Mouse (Mus musculus): Measurements from ENCODE around the gene Ano6. TPM values are rescaled to one million over a fixed set of nuclear protein-coding genes. Genes with fewer than 3 reads are reported as not detected.
A peak's percentile ranks its signal among the peaks of the same experiment; 100 is the strongest.

The Ano6 gene
- polyA plus RNA-seq, 1 experiment from 2014 or later, result 37.2 TPM

DNA sequence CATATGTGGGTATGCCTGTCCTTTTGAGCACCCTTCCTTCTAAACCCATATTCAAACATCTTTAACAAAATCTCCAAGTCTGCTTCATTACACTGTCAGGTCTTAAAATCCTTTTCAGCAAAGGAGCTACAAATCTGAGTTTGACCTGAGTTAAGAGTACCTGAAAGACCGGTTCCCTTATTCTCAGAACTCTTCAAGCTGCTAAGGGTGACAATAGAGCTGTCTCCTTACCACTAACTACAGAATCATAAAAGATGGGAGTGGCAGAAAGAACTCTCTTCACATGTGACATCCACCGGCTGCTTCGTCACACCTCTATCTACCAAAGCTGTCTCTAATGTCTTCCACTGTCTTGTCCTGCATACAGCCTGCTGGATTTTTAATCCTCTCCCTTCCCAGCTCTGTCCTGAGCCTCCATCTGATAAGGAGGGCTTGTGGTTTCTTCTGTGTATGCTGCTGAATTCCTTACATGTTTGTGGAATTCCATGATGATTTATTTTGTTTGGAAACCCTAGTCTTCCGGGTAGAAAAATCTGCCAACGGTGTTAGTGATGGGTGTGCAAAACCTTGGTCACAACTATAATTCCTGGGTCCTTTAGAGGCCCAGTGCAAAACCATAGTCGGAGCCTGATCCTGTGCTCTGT, 212.4 kb downstream of the Ano6 start:
- Histone ChIP-seq H3K4me3 (ENCODE audit: control insufficient read depth in 1 of 2, insufficient read depth in 1 of 2, low read depth in 1 of 2, low read length in 2 of 2) (no peak overlapping the region), H3K4me1 (ENCODE audit: control insufficient read depth in 2 of 2, insufficient read depth in 2 of 2, low read length in 2 of 2) (peaks cover 0 to 3% of the 10 kb centered on the region in 2 experiments; a peak in 2 of 4 replicates), H3K9me3 (ENCODE audit: control insufficient read depth, low read length) (0 out of 2 replicates have a peak, but pooled peaks cover 2% of the 10 kb centered on the region), H3K36me3 (ENCODE audit: control insufficient read depth, insufficient read depth, low read length) (no peaks in the 10 kb centered on the region), H3K27me3 (ENCODE audit: control insufficient read depth, insufficient read depth, low read length) (no peaks in the 10 kb centered on the region), H3K4me2 (ENCODE audit: low read length) (no peak overlapping the region), H3K9ac (ENCODE audit: low read length) (no peak overlapping the region), H3K27ac (replicated peaks in 1 of 2; ENCODE audit: control insufficient read depth in 1 of 2, insufficient read depth in 1 of 2, low read depth in 2 of 2, low read length in 2 of 2) (no peak overlapping the region)
- 47% methylated on average over 6 of the region's 6 CpGs for WGBS
- no peak for ATAC-seq (ENCODE audit: insufficient number of reproducible peaks, insufficient read depth, low FRiP score, low read depth)

DNA sequence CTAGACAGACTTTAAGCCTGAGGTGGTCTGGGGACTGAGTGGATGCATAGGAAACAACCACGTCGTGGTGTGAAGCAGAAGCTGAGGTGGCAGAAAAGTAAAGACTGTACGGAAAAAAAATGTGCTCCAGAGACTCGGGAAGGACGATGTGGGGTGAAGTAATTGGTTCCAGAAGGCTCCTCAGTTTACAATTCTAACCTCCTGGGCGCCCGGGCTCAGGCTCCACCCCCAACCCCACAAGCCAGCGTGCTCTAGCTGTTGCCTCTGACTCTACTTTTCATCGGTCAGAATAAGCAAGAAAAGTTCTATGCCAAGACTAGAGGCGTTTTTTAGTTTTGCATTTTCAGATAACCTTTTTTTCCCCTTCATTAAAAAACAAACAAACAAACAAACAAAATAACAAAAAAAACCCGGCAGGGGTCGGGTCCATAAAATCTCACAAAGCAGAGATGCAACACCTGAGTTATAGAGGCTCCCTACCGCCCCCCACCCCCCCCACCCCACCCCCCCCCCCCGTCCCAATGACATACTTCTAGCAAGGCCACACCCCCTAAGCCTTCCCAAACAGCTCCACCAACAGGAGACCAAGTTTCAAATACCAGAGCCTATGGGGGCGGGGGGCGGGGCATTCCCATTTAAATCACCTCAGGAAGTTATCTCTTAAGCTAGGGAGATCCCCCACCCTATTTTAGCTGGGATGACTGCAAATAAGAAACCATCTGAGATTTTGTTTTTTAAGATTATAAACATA, 221.2 kb downstream of the Ano6 start:
- WGBS, result 90% methylated on average over 15 of the region's 16 CpGs

DNA sequence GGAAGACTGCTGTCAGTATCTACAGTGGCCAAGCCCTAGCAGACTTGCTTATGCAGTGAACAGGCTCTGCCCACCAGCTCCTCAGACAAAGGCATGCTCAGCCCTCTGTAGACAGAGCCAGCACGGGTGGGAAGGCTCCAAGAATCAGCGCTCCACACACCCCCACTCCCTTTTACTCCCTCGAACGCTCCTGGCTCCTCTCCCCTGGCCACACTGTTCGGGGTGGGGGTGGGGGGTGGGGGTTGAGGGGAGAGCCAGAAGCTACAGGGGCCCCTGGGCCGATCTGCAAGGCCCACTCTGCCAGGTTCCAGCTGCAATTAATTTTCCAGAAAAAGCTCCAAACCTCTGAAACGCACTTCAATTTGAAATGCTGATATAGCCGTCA, 221.7 kb downstream of the Ano6 start:
- no peaks in the 10 kb centered on the region for H3K4me1 ChIP-seq (ENCODE audit: control insufficient read depth in 2 of 2, insufficient read depth in 2 of 2, low read length in 2 of 2)
- H3K4me3 ChIP-seq (ENCODE audit: control insufficient read depth in 1 of 2, insufficient read depth in 1 of 2, low read depth in 1 of 2, low read length in 2 of 2), result no peak overlapping the region
- 72% methylated on average over 8 of the region's 8 CpGs for WGBS
- peak; percentile 50; the same call in 1 of the 2 replicates for ATAC-seq (ENCODE audit: insufficient number of reproducible peaks, insufficient read depth, low FRiP score, low read depth)
- H3K27me3 ChIP-seq (ENCODE audit: control insufficient read depth, insufficient read depth, low read length), result no peaks in the 10 kb centered on the region
- no peak overlapping the region for H3K4me2 ChIP-seq (ENCODE audit: low read length)
- H3K9me3 ChIP-seq (ENCODE audit: control insufficient read depth, low read length), result peaks cover 10% of the 10 kb centered on the region
- no peaks in the 10 kb centered on the region for H3K36me3 ChIP-seq (ENCODE audit: control insufficient read depth, insufficient read depth, low read length)
- no peak overlapping the region for H3K9ac ChIP-seq (ENCODE audit: low read length)
- no peak overlapping the region for H3K27ac ChIP-seq (replicated peaks in 1 of 2; ENCODE audit: control insufficient read depth in 1 of 2, insufficient read depth in 1 of 2, low read depth in 2 of 2, low read length in 2 of 2)

More for the DNA sequence above, 221.2 kb downstream of the Ano6 start:
- ATAC-seq (ENCODE audit: insufficient number of reproducible peaks, insufficient read depth, low FRiP score, low read depth), result no peak
- Histone ChIP-seq H3K4me1 (ENCODE audit: control insufficient read depth in 2 of 2, insufficient read depth in 2 of 2, low read length in 2 of 2) (no peaks in the 10 kb centered on the region), H3K36me3 (ENCODE audit: control insufficient read depth, insufficient read depth, low read length) (no peaks in the 10 kb centered on the region), H3K9ac (ENCODE audit: low read length) (no peak overlapping the region), H3K4me3 (ENCODE audit: control insufficient read depth in 1 of 2, insufficient read depth in 1 of 2, low read depth in 1 of 2, low read length in 2 of 2) (no peak overlapping the region), H3K9me3 (ENCODE audit: control insufficient read depth, low read length) (peaks cover 6% of the 10 kb centered on the region), H3K4me2 (ENCODE audit: low read length) (no peak overlapping the region), H3K27me3 (ENCODE audit: control insufficient read depth, insufficient read depth, low read length) (no peaks in the 10 kb centered on the region), H3K27ac (replicated peaks in 1 of 2; ENCODE audit: control insufficient read depth in 1 of 2, insufficient read depth in 1 of 2, low read depth in 2 of 2, low read length in 2 of 2) (no peak overlapping the region)

DNA sequence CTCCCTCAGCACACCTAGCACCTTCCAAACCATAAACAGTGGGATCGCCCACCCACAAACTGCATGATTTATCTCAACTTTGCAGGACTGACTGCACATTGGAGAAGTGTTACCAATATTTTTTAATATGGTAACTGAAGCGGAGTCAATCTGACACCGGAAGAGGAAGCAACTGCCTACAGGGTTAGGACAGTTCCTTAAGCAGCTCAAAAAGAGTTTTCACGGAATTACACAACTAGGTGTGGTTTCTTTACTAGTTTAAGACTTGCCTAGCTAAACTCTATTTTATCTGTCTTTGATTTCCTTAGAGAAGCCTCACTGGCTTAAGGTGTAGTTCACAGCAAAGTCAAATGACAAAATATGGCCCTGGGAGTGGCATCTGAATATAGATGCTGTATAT, 223.9 kb downstream of the Ano6 start:
- WGBS, result 88% methylated on average over 4 of the region's 4 CpGs
- H3K27ac ChIP-seq (replicated peaks in 1 of 2; ENCODE audit: control insufficient read depth in 1 of 2, insufficient read depth in 1 of 2, low read depth in 2 of 2, low read length in 2 of 2), result no peak overlapping the region

DNA sequence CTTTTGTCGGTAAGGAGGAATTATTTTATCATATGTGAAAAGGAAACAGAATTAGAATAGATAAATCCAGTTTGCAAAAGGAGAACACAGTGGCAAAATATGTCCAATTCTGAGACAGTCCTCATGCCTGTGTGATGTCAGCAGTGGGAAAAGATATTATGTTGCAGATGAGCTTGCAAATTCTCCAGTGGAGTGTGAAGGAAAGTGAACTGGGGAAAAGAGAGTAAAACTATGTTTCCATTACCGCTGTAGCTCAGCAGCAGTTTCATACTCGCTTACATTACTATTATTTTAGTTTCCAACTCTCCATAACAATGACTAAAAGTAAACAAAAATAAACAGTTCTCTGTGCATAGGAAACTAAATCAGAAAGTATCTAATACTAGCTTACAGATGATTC, 229.8 kb downstream of the Ano6 start:
- ATAC-seq (ENCODE audit: insufficient number of reproducible peaks, insufficient read depth, low FRiP score, low read depth), result no peak
- Histone ChIP-seq H3K4me3 (ENCODE audit: control insufficient read depth in 1 of 2, insufficient read depth in 1 of 2, low read depth in 1 of 2, low read length in 2 of 2) (no peak overlapping the region), H3K27me3 (ENCODE audit: control insufficient read depth, insufficient read depth, low read length) (no peaks in the 10 kb centered on the region), H3K27ac (replicated peaks in 1 of 2; ENCODE audit: control insufficient read depth in 1 of 2, insufficient read depth in 1 of 2, low read depth in 2 of 2, low read length in 2 of 2) (no peak overlapping the region), H3K9me3 (ENCODE audit: control insufficient read depth, low read length) (peaks cover 10% of the 10 kb centered on the region), H3K36me3 (ENCODE audit: control insufficient read depth, insufficient read depth, low read length) (no peaks in the 10 kb centered on the region), H3K4me1 (ENCODE audit: control insufficient read depth in 2 of 2, insufficient read depth in 2 of 2, low read length in 2 of 2) (no peaks in the 10 kb centered on the region), H3K4me2 (ENCODE audit: low read length) (no peak overlapping the region), H3K9ac (ENCODE audit: low read length) (no peak overlapping the region)
- WGBS, result 86% methylated on average over 3 of the region's 3 CpGs

More for the DNA sequence above, 223.9 kb downstream of the Ano6 start:
- Histone ChIP-seq H3K36me3 (ENCODE audit: control insufficient read depth, insufficient read depth, low read length) (no peaks in the 10 kb centered on the region), H3K4me3 (ENCODE audit: control insufficient read depth in 1 of 2, insufficient read depth in 1 of 2, low read depth in 1 of 2, low read length in 2 of 2) (no peak overlapping the region), H3K9ac (ENCODE audit: low read length) (no peak overlapping the region), H3K27me3 (ENCODE audit: control insufficient read depth, insufficient read depth, low read length) (no peaks in the 10 kb centered on the region), H3K4me1 (ENCODE audit: control insufficient read depth in 2 of 2, insufficient read depth in 2 of 2, low read length in 2 of 2) (no peaks in the 10 kb centered on the region), H3K4me2 (ENCODE audit: low read length) (no peak overlapping the region), H3K9me3 (ENCODE audit: control insufficient read depth, low read length) (peaks cover 10% of the 10 kb centered on the region)
- ATAC-seq (ENCODE audit: insufficient number of reproducible peaks, insufficient read depth, low FRiP score, low read depth), result no peak

DNA sequence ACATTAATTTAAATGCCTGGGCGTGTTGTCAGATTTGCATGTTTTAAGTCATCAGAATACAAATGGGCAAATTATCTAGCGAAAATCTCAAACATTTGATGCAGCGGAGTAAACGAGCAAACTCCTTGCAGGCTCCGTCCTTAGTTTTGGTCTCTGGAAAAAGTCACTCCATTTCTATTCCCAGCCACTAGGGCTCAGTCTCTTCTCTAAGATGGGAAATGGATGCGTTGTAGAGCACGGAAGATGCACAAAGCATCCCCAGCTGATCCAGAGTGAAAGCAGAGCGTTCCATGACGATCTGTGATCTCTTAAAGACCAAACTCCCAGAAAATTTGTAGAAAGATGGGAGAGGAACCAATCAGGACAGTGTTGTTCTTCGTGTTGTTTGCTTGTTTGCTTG, 230.9 kb downstream of the Ano6 start:
- 41% methylated on average over 10 of the region's 10 CpGs for WGBS
- ATAC-seq (ENCODE audit: insufficient number of reproducible peaks, insufficient read depth, low FRiP score, low read depth), result no peak

More for the DNA sequence above, 230.9 kb downstream of the Ano6 start:
- H3K9ac ChIP-seq (ENCODE audit: low read length), result no peak overlapping the region
- H3K4me3 ChIP-seq (ENCODE audit: control insufficient read depth in 1 of 2, insufficient read depth in 1 of 2, low read depth in 1 of 2, low read length in 2 of 2), result no peak overlapping the region
- H3K4me2 ChIP-seq (ENCODE audit: low read length), result no peak overlapping the region
- H3K9me3 ChIP-seq (ENCODE audit: control insufficient read depth, low read length), result peaks cover 13% of the 10 kb centered on the region
- H3K27ac ChIP-seq (replicated peaks in 1 of 2; ENCODE audit: control insufficient read depth in 1 of 2, insufficient read depth in 1 of 2, low read depth in 2 of 2, low read length in 2 of 2), result no peak overlapping the region
- H3K27me3 ChIP-seq (ENCODE audit: control insufficient read depth, insufficient read depth, low read length), result no peaks in the 10 kb centered on the region
- H3K36me3 ChIP-seq (ENCODE audit: control insufficient read depth, insufficient read depth, low read length), result no peaks in the 10 kb centered on the region
- no peaks in the 10 kb centered on the region for H3K4me1 ChIP-seq (ENCODE audit: control insufficient read depth in 2 of 2, insufficient read depth in 2 of 2, low read length in 2 of 2)

Data from heart, embryonic 14.5 days (tissue).